Comparison of ENCODE assay signal across 8 mouse cellular contexts in the genomic region with DNA sequence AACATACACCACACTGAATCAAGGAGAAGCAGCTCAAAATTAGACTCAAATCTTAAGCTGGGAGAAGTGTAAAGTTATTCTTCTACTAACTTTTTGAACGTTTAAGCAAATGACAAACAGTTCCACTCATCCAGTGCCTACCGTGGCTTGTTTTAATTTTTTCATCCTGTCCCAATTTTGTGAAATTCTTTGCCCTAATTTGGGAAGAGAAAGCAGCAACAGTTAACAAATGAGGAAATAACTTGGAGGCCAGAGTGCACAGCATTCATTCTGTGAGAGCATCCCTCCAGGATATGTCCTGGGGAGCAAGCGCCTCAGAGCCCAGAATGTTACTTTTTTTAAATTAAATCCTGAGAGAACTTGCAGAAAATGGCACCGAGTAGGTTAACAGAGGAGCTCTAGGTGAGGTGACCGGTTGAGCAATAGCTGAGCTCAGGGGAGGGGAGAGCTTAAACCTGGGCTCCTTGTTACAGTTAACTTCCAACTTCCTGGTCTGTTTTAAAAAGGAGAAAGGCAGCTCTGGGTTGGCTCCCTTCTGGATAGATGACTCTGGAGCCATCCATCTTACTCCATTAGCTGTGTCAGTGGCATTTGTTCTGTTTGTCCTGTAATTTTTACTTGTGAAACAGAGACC. TPM values are rescaled to one million over a fixed set of nuclear protein-coding genes. Genes with fewer than 3 reads are reported as not detected.
DNase-seq lines count a peak whose midpoint lies in the region; TF ChIP-seq lines count a peak whose summit lies in the region.

No protein-coding gene starts in this region.

- H3K27ac ChIP-seq in heart, embryonic 10.5 days = peak overlapping the region; percentile 90; the same call in 1 of the 2 replicates
- H3K27ac ChIP-seq in ES-Bruce4 (ENCODE audit: insufficient read depth, low read length) = no peak overlapping the region
- H3K27ac ChIP-seq in hindbrain, embryonic 10.5 days = no peak overlapping the region

- H3K9ac ChIP-seq in ES-Bruce4 (ENCODE audit: low read depth, poor library complexity, severe bottlenecking) = peak overlapping the region; percentile 68

- H3K4me1 ChIP-seq in heart, embryonic 10.5 days = peaks cover 14% of the 10 kb centered on the region
- no peaks in the 10 kb centered on the region for H3K4me1 ChIP-seq in ES-Bruce4 (ENCODE audit: control insufficient read depth, insufficient read depth, low read length)
- H3K4me1 ChIP-seq in hindbrain, embryonic 10.5 days (replicated peaks) = peaks cover 21% of the 10 kb centered on the region

- 75% methylated on average over 5 of the region's 5 CpGs for WGBS in heart, embryonic 10.5 days
- 82% methylated on average over 5 of the region's 5 CpGs for WGBS in hindbrain, embryonic 10.5 days

- H3K4me3 ChIP-seq in heart, embryonic 10.5 days = peak overlapping the region; percentile 85
- peak overlapping the region; percentile 39; the same call in 1 of the 2 replicates for H3K4me3 ChIP-seq in ES-Bruce4 (ENCODE audit: low read depth, low read length)
- H3K4me3 ChIP-seq in hindbrain, embryonic 10.5 days = peak overlapping the region; percentile 86

- TF ChIP-seq POLR2A in ES-Bruce4 (IDR thresholded peaks at IDR 0.05; ENCODE audit: insufficient read depth, low read length) = no peak

- H3K36me3 ChIP-seq in heart, embryonic 10.5 days = peaks cover 29% of the 10 kb centered on the region
- peaks cover 40% of the 10 kb centered on the region for H3K36me3 ChIP-seq in ES-Bruce4 (ENCODE audit: control insufficient read depth, insufficient read depth, low read length, poor library complexity, severe bottlenecking)
- peaks cover 38% of the 10 kb centered on the region for H3K36me3 ChIP-seq in hindbrain, embryonic 10.5 days

- TF ChIP-seq EP300 in ES-Bruce4 (IDR thresholded peaks at IDR 0.05; ENCODE audit: insufficient read depth, low read depth, low read length) = no peak

- no peak for DNase-seq in heart, embryonic 10.5 days (ENCODE audit: low spot score)
- DNase-seq in heart, adult 18-20 months = no peak
- no peak for DNase-seq in hindbrain, embryonic 10.5 days (ENCODE audit: low spot score)
- peak; percentile 31 for DNase-seq in lung, postnatal 36 days
- no peak for DNase-seq in cerebellum, adult 8-10 months
- no peak for DNase-seq in adrenal gland, postnatal 36 days
- DNase-seq in layer of hippocampus, adult 9-10 months (ENCODE audit: low spot score) = no peak

- TF ChIP-seq CTCF in ES-Bruce4 (IDR thresholded peaks at IDR 0.05; ENCODE audit: low read depth, low read length) = no peak

- H3K9me3 ChIP-seq in heart, embryonic 10.5 days = no peaks in the 10 kb centered on the region
- H3K9me3 ChIP-seq in ES-Bruce4 (replicated peaks; ENCODE audit: control insufficient read depth, insufficient read depth, low read length, poor library complexity, severe bottlenecking) = no peaks in the 10 kb centered on the region
- H3K9me3 ChIP-seq in hindbrain, embryonic 10.5 days = no peaks in the 10 kb centered on the region

- H3K27me3 ChIP-seq in heart, embryonic 10.5 days (ENCODE audit: insufficient read depth, poor library complexity, severe bottlenecking) = no peaks in the 10 kb centered on the region
- H3K27me3 ChIP-seq in ES-Bruce4 (ENCODE audit: control insufficient read depth, insufficient read depth, low read length, poor library complexity, severe bottlenecking) = no peaks in the 10 kb centered on the region
- H3K27me3 ChIP-seq in hindbrain, embryonic 10.5 days (ENCODE audit: insufficient read depth, poor library complexity, severe bottlenecking) = no peaks in the 10 kb centered on the region

RNA-seq across cellular contexts. Expression of a gene that starts 1.8 kb away (rescaled TPM):
- 98.0 and 102 TPM in 2 replicates for polyA plus RNA-seq in heart, embryonic 10.5 days (2016; fragmentation: Nextera tagmentation; extraction: Ambion mirVana)
- total RNA-seq in heart, adult 18-20 months (2021) = 10 to 100 TPM; 42.5 to 45.6 TPM
- polyA plus RNA-seq in ES-Bruce4 (2011; ENCODE audit: insufficient read depth, insufficient read length, low read depth, missing spikeins) = 98.5 and 104 TPM in 2 replicates
- 78.8 and 91.0 TPM in 2 replicates for polyA plus RNA-seq in hindbrain, embryonic 10.5 days (2016; fragmentation: Nextera tagmentation; extraction: Ambion mirVana)
- 100 to 1,000 TPM; 151 to 167 TPM for total RNA-seq in adrenal gland, postnatal 36 days (2021)

RNA-seq across cellular contexts. Expression of a gene that starts 27.6 kb away (rescaled TPM):
- polyA plus RNA-seq in heart, embryonic 10.5 days (2016; fragmentation: Nextera tagmentation; extraction: Ambion mirVana) = not detected in 2 replicates
- total RNA-seq in heart, adult 18-20 months (2021) = under 1 TPM in 1 of 2 experiments, not detected in 1; 0.25 TPM
- not detected in 2 replicates for polyA plus RNA-seq in ES-Bruce4 (2011; ENCODE audit: insufficient read depth, insufficient read length, low read depth, missing spikeins)
- polyA plus RNA-seq in hindbrain, embryonic 10.5 days (2016; fragmentation: Nextera tagmentation; extraction: Ambion mirVana) = 0.21 TPM in 1 of 2 replicates, not detected in the other
- total RNA-seq in adrenal gland, postnatal 36 days (2021) = under 1 TPM in 1 of 2 experiments, not detected in 1; 0.30 TPM

RNA-seq across cellular contexts. Expression of a gene that starts 30.1 kb away (rescaled TPM):
- polyA plus RNA-seq in heart, embryonic 10.5 days (2016; fragmentation: Nextera tagmentation; extraction: Ambion mirVana) = 15.9 and 21.8 TPM in 2 replicates
- total RNA-seq in heart, adult 18-20 months (2021) = 10 to 100 TPM; 17.8 to 18.6 TPM
- 206 and 226 TPM in 2 replicates for polyA plus RNA-seq in ES-Bruce4 (2011; ENCODE audit: insufficient read depth, insufficient read length, low read depth, missing spikeins)
- polyA plus RNA-seq in hindbrain, embryonic 10.5 days (2016; fragmentation: Nextera tagmentation; extraction: Ambion mirVana) = 25.9 and 29.7 TPM in 2 replicates
- total RNA-seq in adrenal gland, postnatal 36 days (2021) = 10 to 100 TPM; 29.7 to 32.9 TPM
